Mouse (Mus musculus) central nervous system, embryonic 14 days (tissue): ENCODE results near the gene 2310079G19Rik. TPM values are rescaled to one million over a fixed set of nuclear protein-coding genes. Genes with fewer than 3 reads are reported as not detected.

Experiments used
- polyA plus RNA-seq: library from polyadenylated mRNA; depleted of rRNA; stranded (reverse); fragments of >200 nt; gene quantifications from 2 replicates; pipeline ENCODE4 v1.2.3, GENCODE M21; 2012; rRNA removed

Gene 2310079G19Rik
- not detected in 2 replicates for polyA plus RNA-seq

GRCm38 (mm10) chr16:88627566-88627965 is at the start of gene 2310079G19Rik:
2310079G19Rik (minus strand) TSS chr16:88627666.

GRCm38 (mm10) chr16:88671571-88671970 is 44.1 kb upstream of the 2310079G19Rik start, which contains the start of gene Krtap27-1:
Krtap27-1 (minus strand) TSS chr16:88671671.

GRCm38 (mm10) chr16:88647358-88647846 is 19.9 kb upstream of the 2310079G19Rik start, which contains the start of gene Krtap26-1:
Krtap26-1 (minus strand) TSS chr16:88647796.

GRCm38 (mm10) chr16:88611922-88612321 is 15.5 kb downstream of the 2310079G19Rik start, which contains the start of gene Krtap24-1:
Krtap24-1 (minus strand) TSS chr16:88612279.

Other genes with a start within 250 kb of the 2310079G19Rik start
- gene Cldn17, start 120.7 kb downstream of the 2310079G19Rik start, polyA plus RNA-seq, result not detected in 2 replicates
- 0.04 and 0.89 TPM in 2 replicates for gene Cldn8, start 64.5 kb downstream of the 2310079G19Rik start, polyA plus RNA-seq
- not detected in 2 replicates for gene Krtap24-1, start 15.4 kb downstream of the 2310079G19Rik start, polyA plus RNA-seq
- gene Krtap26-1, start 20.1 kb upstream of the 2310079G19Rik start, polyA plus RNA-seq, result not detected in 2 replicates
- not detected in 2 replicates for gene Krtap27-1, start 44.0 kb upstream of the 2310079G19Rik start, polyA plus RNA-seq
- gene 2310061N02Rik, start 80.3 kb upstream of the 2310079G19Rik start, polyA plus RNA-seq, result not detected in 2 replicates
- gene Krtap13-1, start 101.2 kb upstream of the 2310079G19Rik start, polyA plus RNA-seq, result not detected in 2 replicates
- not detected in 2 replicates for gene Krtap13, start 124.0 kb upstream of the 2310079G19Rik start, polyA plus RNA-seq
- gene 2310034C09Rik, start 131.2 kb upstream of the 2310079G19Rik start, polyA plus RNA-seq, result not detected in 2 replicates
- not detected in 2 replicates for gene 2310057N15Rik, start 146.5 kb upstream of the 2310079G19Rik start, polyA plus RNA-seq
- not detected in 2 replicates for gene Gm5965, start 150.2 kb upstream of the 2310079G19Rik start, polyA plus RNA-seq
- not detected in 2 replicates for gene Gm20741, start 184.6 kb upstream of the 2310079G19Rik start, polyA plus RNA-seq
- not detected in 2 replicates for gene Krtap15, start 192.5 kb upstream of the 2310079G19Rik start, polyA plus RNA-seq
- not detected in 2 replicates for gene Krtap14, start 198.5 kb upstream of the 2310079G19Rik start, polyA plus RNA-seq
- gene Krtap19-1, start 241.7 kb upstream of the 2310079G19Rik start, polyA plus RNA-seq, result not detected in 2 replicates
- gene Krtap19-2, start 246.6 kb upstream of the 2310079G19Rik start, polyA plus RNA-seq, result not detected in 2 replicates